Mouse (Mus musculus) limb, embryonic 14.5 days (tissue): ENCODE measurements around the gene Slc32a1. TPM values are rescaled to one million over a fixed set of nuclear protein-coding genes. Genes with fewer than 3 reads are reported as not detected.

Source experiments
- ATAC-seq: fragments of 200-750 bp; cut with Nextera tagmentation; 2 replicates; pipeline ENCODE4 v1.8.0; 2017; ENCODE audit warnings: low read depth, moderate number of reproducible peaks, moderate TSS enrichment; ENCODE audit not compliant: low FRiP score
- DNase-seq: peaks from one replicate; pipeline ENCODE4 v3.0.0-alpha.2; 2015; ENCODE audit warnings: low spot score
- H3K27ac ChIP-seq: fragments of 300-500 bp; sonication (generic); replicated peaks from 2 replicates; pipeline ENCODE4 v1.5.1; 2014; ENCODE audit warnings: low read depth, mild to moderate bottlenecking, low read length, moderate library complexity, mixed read lengths
- H3K27me3 ChIP-seq: fragments of 300-500 bp; sonication (generic); 2 replicates; pipeline ENCODE4 v1.6.1; 2014; ENCODE audit warnings: low read length, mixed read lengths; ENCODE audit not compliant: control insufficient read depth, insufficient read depth
- H3K36me3 ChIP-seq: fragments of 300-500 bp; sonication (generic); 2 replicates; pipeline ENCODE4 v1.6.1; 2014; ENCODE audit warnings: mild to moderate bottlenecking, low read length, moderate library complexity, mixed read lengths; ENCODE audit not compliant: control insufficient read depth, insufficient read depth
- H3K4me1 ChIP-seq: fragments of 300-500 bp; sonication (generic); 2 replicates; pipeline ENCODE4 v1.6.1; 2014; ENCODE audit warnings: antibody characterized with exemption, low read length, mixed read lengths; ENCODE audit not compliant: control insufficient read depth, insufficient read depth
- H3K4me2 ChIP-seq: fragments of 300-500 bp; sonication (generic); replicated peaks from 2 replicates; pipeline ENCODE4 v1.6.1; 2014; ENCODE audit warnings: low read depth, mild to moderate bottlenecking, low read length, moderate library complexity; ENCODE audit not compliant: severe bottlenecking
- H3K4me3 ChIP-seq: fragments of 300-500 bp; sonication (generic); replicated peaks from 2 replicates; pipeline ENCODE4 v1.5.1; 2014; ENCODE audit warnings: low read length
- H3K9ac ChIP-seq: fragments of 300-500 bp; sonication (generic); 2 replicates; pipeline ENCODE4 v1.6.1; 2014; ENCODE audit warnings: mild to moderate bottlenecking, low read depth, low read length, moderate library complexity; ENCODE audit not compliant: severe bottlenecking
- H3K9me3 ChIP-seq: fragments of 300-500 bp; sonication (generic); 2 replicates; pipeline ENCODE4 v1.6.1; 2016; ENCODE audit warnings: low read length; ENCODE audit not compliant: control insufficient read depth
- POLR2A ChIP-seq: fragments of 200-500 bp; IDR thresholded peaks from 2 replicates; pipeline ENCODE4 v1.8.0; 2012; ENCODE audit warnings: inconsistent platforms, mild to moderate bottlenecking, moderate library complexity, borderline replicate concordance; ENCODE audit not compliant: insufficient read depth, insufficient read length; ENCODE audit errors: extremely low read depth
- WGBS: fragments of 180-500 bp; shearing (Covaris S2); extraction: QIAGEN DNeasy Blood & Tissue Kit; methylation state at CpG from one replicate; pipeline ENCODE4 v1.1.7; 2014; 5-methylcytosine and 5-hydroxymethylcytosine counted together
- polyA plus RNA-seq, 2 experiments: library from polyadenylated mRNA; depleted of rRNA in 1 of 2; stranded (reverse) in 1 of 2; unstranded in 1 of 2; fragments of >200 nt; fragmentation: Nextera tagmentation in 1 of 2; extraction: Ambion mirVana in 1 of 2; gene quantifications; 2 replicates each; pipeline versions ENCODE4 v1.2.1 to v1.2.3; 2012 to 2014

Slc32a1 gene
- polyA plus RNA-seq (2012; rRNA removed) (0.21 and 0.36 TPM in 2 replicates), polyA plus RNA-seq (2014; fragmentation: Nextera tagmentation; extraction: Ambion mirVana) (not detected in 2 replicates)

DNA sequence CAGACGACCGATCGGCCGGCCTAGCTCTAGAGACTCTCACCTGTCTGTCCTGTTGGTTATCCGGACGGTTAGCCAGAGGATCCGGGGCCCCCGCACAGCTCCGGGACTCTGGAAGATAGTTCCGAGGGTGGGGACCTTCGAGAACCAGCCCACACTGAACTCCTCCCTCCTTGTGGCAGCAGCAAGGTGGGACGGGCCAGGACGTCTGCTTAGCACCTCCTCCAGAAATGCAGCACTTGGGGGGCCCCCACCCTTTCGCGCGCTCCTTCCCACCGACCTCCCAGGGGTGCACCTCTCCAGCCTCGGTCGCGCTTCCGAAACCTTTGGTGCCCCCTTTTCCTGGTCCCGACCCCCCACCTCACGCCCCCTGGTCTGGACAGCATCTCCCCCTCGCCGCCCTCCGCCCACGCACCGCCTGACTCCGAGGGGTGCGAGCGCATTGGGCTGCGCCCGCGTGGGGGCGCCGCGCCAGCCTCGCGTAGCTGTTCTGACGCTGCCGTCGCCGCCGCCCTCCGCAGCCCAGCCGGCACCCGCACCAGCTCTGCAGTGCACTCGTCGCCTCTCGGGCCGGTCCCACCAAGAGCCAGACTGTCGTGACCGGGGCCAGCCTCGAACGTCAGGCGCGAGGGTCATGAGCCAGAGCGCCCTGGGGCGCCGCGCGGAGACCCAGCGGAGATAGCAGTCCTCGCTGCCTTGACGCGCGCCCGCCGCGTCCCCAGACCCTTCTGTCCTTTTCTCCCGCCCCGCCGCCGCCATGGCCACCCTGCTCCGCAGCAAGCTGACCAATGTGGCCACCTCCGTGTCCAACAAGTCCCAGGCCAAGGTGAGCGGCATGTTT, at the start of gene Slc32a1:
Gene Slc32a1, plus strand, starts transcription at position 280 of the 838 bp plus-strand sequence.
- no peaks in the 10 kb centered on the region for H3K36me3 ChIP-seq
- WGBS = 1% methylated on average over 56 of the region's 77 CpGs
- TF ChIP-seq POLR2A = no peak
- H3K27ac ChIP-seq = no peak within 1 kb of the TSS
- ATAC-seq = no peak
- no peak for DNase-seq
- no peaks in the 10 kb centered on the region for H3K9me3 ChIP-seq
- H3K4me2 ChIP-seq = peak within 1 kb of the TSS; percentile 34
- H3K27me3 ChIP-seq = peaks cover 93% of the 10 kb centered on the region
- no peak within 1 kb of the TSS for H3K9ac ChIP-seq
- peak within 1 kb of the TSS; percentile 22 for H3K4me3 ChIP-seq
- peaks cover 5% of the 10 kb centered on the region; the same call in 1 of the 2 replicates for H3K4me1 ChIP-seq

DNA sequence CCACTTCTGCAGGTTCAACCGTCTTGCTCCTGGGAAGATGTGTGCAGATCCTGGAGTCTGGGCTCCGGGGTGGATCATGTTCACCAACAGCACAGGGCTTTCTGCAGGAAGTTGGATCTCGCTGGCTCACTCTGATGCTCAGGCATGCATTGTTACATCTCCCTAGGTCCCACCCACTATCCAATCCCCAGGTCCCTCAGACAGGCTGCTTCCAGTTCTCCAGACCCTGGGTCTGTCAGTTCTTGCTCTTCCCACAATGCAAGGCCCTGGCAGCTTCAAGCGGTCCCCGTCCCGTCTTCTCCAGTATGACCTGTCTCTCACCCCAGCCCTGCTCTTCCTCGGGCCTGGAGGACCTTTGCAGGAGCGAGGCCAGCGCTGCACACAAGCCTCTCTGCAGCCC, 49.8 kb upstream of the Slc32a1 start:
- ATAC-seq = no peak
- no peak overlapping the region for H3K4me3 ChIP-seq
- WGBS = 14% methylated on average over 9 of the region's 9 CpGs
- no peaks in the 10 kb centered on the region for H3K36me3 ChIP-seq
- no peak overlapping the region for H3K4me2 ChIP-seq
- no peak for DNase-seq
- H3K9ac ChIP-seq = no peak overlapping the region
- TF ChIP-seq POLR2A = no peak
- no peak overlapping the region for H3K27ac ChIP-seq
- H3K4me1 ChIP-seq = peaks cover 3% of the 10 kb centered on the region; the same call in 1 of the 2 replicates
- H3K9me3 ChIP-seq = no peaks in the 10 kb centered on the region
- 0 out of 2 replicates have a peak, but pooled peaks cover 3% of the 10 kb centered on the region for H3K27me3 ChIP-seq

DNA sequence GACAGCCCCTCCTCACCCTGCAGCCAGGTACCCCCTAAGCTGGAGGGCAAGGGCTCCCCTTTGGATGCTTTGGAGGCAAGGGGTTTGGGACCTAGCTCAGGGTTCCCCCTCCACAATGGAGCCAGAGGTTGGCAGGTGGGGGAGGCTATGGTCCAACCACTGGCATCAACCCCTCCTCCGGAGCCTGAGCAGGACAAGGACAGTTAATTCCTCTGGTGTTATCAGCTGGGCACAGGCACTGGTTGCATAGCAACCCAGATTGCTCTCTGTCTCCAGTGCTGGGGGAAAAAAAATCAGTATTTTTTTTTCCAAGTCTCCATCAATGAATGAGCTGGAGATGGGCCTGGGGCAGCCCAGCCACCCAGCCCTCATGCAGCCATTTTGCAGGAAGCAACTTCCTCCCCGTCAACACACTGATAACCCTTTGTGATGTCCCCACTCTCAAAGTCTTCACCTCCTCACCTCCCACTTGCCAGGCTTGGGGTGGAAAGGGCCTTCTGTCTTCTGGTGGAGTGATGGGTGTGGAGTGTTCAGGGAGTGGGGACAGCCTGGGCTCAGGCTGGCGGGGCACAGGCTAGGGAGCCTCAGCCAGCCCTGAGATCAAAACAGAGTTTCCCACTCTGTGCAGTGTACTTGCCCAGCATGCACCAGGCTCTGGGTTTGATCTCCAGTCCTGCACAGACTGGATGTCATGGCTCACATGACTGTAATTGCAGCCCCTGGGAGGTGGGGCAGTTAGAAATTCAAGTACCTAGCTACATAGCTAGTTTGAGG, 49.0 kb upstream of the Slc32a1 start:
- Histone ChIP-seq H3K27ac (no peak overlapping the region), H3K4me3 (no peak overlapping the region), H3K4me1 (no peaks in the 10 kb centered on the region), H3K9me3 (no peaks in the 10 kb centered on the region), H3K4me2 (no peak overlapping the region), H3K9ac (no peak overlapping the region), H3K27me3 (no peaks in the 10 kb centered on the region), H3K36me3 (no peaks in the 10 kb centered on the region)
- DNase-seq (no peak), ATAC-seq (no peak)
- TF ChIP-seq POLR2A = no peak
- WGBS = 35% methylated on average over 3 of the region's 3 CpGs

- H3K36me3 ChIP-seq = no peaks in the 10 kb centered on the region
- H3K27ac ChIP-seq = no peak overlapping the region
- H3K4me3 ChIP-seq = no peak overlapping the region
- no peaks in the 10 kb centered on the region for H3K4me1 ChIP-seq
- H3K4me2 ChIP-seq = no peak overlapping the region
- TF ChIP-seq POLR2A = no peak
- H3K9ac ChIP-seq = no peak overlapping the region
- no peaks in the 10 kb centered on the region for H3K9me3 ChIP-seq
- DNase-seq = peak; percentile 91
- WGBS = 16% methylated on average over 13 of the region's 13 CpGs
- no peak for ATAC-seq
- H3K27me3 ChIP-seq = no peaks in the 10 kb centered on the region
Measured at GRCm38 (mm10) chr2:158570421-158571081, 40.0 kb upstream of the Slc32a1 start.

- no peak for TF ChIP-seq POLR2A
- Histone ChIP-seq H3K9ac (no peak overlapping the region), H3K27me3 (no peaks in the 10 kb centered on the region), H3K36me3 (no peaks in the 10 kb centered on the region), H3K27ac (no peak overlapping the region), H3K9me3 (no peaks in the 10 kb centered on the region), H3K4me1 (no peaks in the 10 kb centered on the region), H3K4me3 (no peak overlapping the region), H3K4me2 (no peak overlapping the region)
- WGBS = 58% methylated on average over 4 of the region's 4 CpGs
- DNase-seq = no peak
- no peak for ATAC-seq
Measured at GRCm38 (mm10) chr2:158579979-158580378, 30.6 kb upstream of the Slc32a1 start.
